Mouse (Mus musculus): ENCODE measurements around the gene Specc1l.
"Not testable (repeated sequence)": the region's sequence is repeated elsewhere in the genome, so short reads cannot be mapped to it uniquely, and the experiment has no call there.

The Specc1l gene

DNA sequence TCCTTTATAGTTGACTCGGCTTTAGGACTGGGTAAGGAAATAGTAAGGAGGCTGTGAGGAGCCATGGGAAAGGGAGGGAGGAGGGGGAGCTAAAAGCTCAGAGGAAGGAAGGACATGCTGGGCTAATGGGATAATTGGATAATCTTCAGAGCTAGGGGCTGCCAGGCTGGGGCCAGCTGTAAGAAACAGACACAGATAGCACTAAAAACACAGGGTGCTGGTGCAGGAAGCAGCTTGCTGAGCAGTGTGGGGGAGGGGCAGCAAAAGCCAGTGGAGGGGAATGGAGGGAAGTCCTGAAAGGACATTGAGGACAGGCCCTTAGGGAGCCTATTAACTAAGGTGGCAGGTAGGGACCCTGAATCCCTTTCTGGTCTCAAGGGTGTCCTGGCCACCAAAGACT is 132.7 kb downstream of the Specc1l start:
- not testable (repeated sequence) for DNase-seq (ENCODE audit: extremely low read depth, insufficient read length, low spot score)

DNA sequence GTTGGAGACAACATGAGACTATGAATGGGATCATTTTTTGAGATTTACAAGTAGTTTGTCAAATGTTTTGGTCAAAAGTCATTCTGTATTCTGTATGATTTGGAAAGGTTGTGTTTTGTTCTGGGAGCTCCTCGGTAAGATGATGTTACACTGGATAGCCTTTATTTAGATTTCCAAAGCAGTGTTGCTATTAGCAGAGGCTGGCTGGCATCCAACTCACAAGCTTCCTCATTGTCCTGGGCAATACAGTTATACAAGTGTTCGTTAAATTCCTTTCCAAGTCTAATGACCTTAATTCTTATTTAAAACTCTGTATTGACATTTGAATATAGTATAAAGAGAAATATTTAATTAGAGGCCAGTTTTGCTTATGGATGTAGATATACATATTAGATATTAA is 133.4 kb downstream of the Specc1l start:
- no peak for DNase-seq (ENCODE audit: extremely low read depth, insufficient read length, low spot score)

DNA sequence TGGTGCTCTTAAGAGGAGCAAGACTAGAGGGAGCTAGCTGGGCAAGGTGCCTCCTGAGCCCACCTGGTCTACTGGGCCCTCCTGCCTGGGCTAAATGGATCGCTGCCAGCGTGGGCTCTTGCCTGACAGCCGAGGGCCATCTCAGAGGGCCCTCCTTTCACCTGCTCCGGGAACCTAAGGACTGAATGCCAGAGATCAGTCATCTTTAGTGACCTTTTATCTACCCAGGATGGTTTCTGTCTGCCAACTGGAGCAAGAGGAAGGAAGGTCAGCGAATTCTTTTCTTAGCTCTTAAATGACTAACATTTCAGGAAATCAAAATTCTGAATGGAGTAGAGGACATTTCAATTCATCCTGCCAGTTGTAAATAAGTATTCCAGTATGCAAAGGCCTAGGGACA is 138.7 kb downstream of the Specc1l start:
- no peak for DNase-seq (ENCODE audit: extremely low read depth, insufficient read length, low spot score)

DNA sequence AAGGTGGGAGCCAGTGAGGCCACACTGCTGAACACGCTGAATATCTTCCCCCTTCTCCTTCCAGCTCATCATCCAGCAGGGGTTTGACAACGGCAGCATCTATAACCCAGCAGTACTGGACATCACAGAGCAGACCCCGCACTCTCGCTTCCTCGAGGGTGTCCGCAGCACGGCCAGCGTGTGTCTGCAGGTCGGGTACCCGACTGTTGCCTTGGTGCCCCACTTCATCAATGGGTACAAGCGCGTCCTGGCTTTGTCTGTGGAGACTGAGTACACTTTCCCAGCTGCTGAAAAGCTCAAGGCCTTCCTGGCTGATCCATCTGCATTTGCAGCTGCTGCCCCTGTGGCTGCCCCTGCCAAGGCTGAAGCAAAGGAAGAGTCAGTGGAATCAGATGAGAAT is 140.7 kb downstream of the Specc1l start:
- DNase-seq (ENCODE audit: extremely low read depth, insufficient read length, low spot score): no peak

GRCm38 (mm10) chr10:75353838-75354241 is 142.0 kb downstream of the Specc1l start:
- DNase-seq (ENCODE audit: extremely low read depth, insufficient read length, low spot score): not testable (repeated sequence)

GRCm38 (mm10) chr10:75355341-75355740 is 143.5 kb downstream of the Specc1l start:
- no peak for DNase-seq (ENCODE audit: extremely low read depth, insufficient read length, low spot score)
